Mouse (Mus musculus) liver, adult 2 months (tissue): ENCODE data around the gene Trpc2.

Source experiments
- CTCF ChIP-seq: fragments of 200-500 bp; IDR thresholded peaks from 2 replicates; pipeline ENCODE4 v1.5.1; 2011; ENCODE audit warnings: low read depth, low read length, control low read depth
- POLR2A ChIP-seq: fragments of 200-500 bp; IDR thresholded peaks from 2 replicates; pipeline ENCODE4 v1.6.1; 2011; ENCODE audit warnings: low read length, control low read depth; ENCODE audit not compliant: insufficient read depth; ENCODE audit errors: extremely low read depth

DNA sequence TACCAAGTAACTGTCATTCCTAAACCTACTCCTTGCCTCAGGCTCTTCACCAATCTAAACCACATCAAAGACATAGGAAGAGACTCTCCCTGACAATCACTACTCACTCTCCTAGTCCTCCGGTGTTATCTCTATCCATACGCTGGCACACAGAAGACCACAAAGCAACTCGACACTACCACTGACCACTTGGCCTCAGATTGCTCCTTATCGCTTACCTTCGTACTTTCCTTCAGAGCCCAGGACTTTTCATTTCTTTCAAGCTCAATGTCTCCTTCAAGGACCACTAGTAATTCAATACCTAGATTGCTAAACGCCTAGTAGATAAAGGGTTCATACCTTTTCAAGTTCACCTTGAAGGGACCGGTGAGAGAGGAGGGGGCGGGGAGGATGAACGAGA lies 19.0 kb upstream of the Trpc2 start:
- TF ChIP-seq CTCF: no peak
- no peak for TF ChIP-seq POLR2A
